Mouse (Mus musculus): ENCODE measurements around the gene Fmn2. TPM values are rescaled to one million over a fixed set of nuclear protein-coding genes. Genes with fewer than 3 reads are reported as not detected.

Gene Fmn2
- total and polyA plus RNA-seq, 2 experiments from 2014 or later: 8.2 to 19.9 TPM

DNA sequence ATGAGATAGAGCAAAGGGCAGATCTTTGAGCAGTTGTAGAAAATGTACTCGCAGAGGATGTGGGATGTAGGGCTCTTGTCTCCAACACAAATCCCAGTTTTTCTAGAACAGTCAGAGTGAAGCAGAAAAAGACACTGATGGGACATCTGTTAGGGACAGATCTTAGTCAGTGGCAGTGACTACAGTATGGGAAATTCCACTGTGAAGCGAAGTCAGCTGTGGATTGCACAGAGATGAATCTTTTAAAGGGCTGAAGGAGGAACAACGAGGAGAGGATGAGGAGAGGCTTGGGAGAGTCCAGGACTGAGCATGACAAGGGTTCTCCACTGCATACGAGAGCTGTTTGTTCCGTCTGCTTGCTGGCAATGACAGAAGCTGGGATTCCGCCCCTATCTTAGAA, 96.6 kb downstream of the Fmn2 start:
- Histone ChIP-seq H3K36me3 (ENCODE audit: insufficient read depth, low read length) (0 out of 2 replicates have a peak, but pooled peaks cover 3% of the 10 kb centered on the region), H3K27ac (ENCODE audit: low read depth, low read length) (no peak overlapping the region), H3K27me3 (ENCODE audit: insufficient read depth, low read length) (no peaks in the 10 kb centered on the region), H3K4me2 (ENCODE audit: low read depth, low read length, poor library complexity, severe bottlenecking) (no peak overlapping the region), H3K4me3 (ENCODE audit: low read depth, low read length) (no peak overlapping the region), H3K9me3 (ENCODE audit: low read length) (no peaks in the 10 kb centered on the region), H3K4me1 (ENCODE audit: insufficient read depth, low read length) (no peaks in the 10 kb centered on the region), H3K9ac (replicated peaks; ENCODE audit: low read length, poor library complexity, severe bottlenecking) (no peak overlapping the region)
- DNase-seq (ENCODE audit: low spot score) (no peak), ATAC-seq (ENCODE audit: low FRiP score) (no peak)
- WGBS: 94% methylated on average over 6 of the region's 6 CpGs
- TF ChIP-seq CTCF (IDR thresholded peaks at IDR 0.05): no peak

DNA sequence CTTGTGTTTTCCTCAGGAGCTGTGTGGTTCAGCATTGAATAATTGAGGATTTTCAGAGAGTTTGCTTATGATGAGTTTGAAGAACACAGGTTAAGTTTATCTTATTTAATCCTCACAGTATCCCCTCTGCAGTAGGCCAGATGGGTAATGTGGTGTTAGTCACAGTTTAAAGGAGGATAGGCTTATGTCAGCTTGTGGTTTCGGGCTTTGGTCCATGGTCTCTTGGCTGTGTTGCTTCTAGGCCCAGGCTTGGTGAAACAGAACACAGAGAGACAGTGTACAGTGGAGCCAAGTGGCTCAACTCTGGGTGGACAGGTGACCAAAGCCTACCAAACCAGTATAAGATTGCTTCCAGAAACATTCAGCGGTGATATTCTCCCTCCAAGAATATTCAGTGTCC, 98.4 kb downstream of the Fmn2 start:
- Histone ChIP-seq H3K4me1 (ENCODE audit: insufficient read depth, low read length) (no peaks in the 10 kb centered on the region), H3K36me3 (ENCODE audit: insufficient read depth, low read length) (0 out of 2 replicates have a peak, but pooled peaks cover 3% of the 10 kb centered on the region), H3K4me2 (ENCODE audit: low read depth, low read length, poor library complexity, severe bottlenecking) (no peak overlapping the region), H3K27me3 (ENCODE audit: insufficient read depth, low read length) (no peaks in the 10 kb centered on the region), H3K4me3 (ENCODE audit: low read depth, low read length) (no peak overlapping the region), H3K9ac (replicated peaks; ENCODE audit: low read length, poor library complexity, severe bottlenecking) (no peak overlapping the region), H3K27ac (ENCODE audit: low read depth, low read length) (no peak overlapping the region), H3K9me3 (ENCODE audit: low read length) (no peaks in the 10 kb centered on the region)
- no peak for ATAC-seq (ENCODE audit: low FRiP score)
- no peak for TF ChIP-seq CTCF (IDR thresholded peaks at IDR 0.05)
- 94% methylated on average over 2 of the region's 2 CpGs for WGBS
- no peak for DNase-seq (ENCODE audit: low spot score)

DNA sequence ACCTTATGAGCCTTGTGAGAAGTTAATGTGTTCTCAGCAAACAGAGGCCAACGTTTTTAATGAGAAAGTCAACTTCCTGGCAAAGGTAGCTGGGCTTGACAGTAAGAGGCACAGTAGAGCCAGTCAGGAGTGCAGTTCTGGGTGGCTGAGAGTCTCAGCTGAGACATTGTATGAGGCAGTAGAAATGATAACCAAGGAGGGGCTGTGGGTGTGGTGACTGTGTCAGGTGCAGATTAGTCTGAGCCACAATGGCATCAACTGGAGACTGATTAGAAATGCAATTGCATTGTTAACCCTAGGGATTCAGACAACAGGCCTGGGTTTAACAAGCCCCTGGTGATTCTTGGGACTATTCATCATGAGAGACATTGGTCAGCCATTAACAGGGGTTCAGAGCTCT, 99.0 kb downstream of the Fmn2 start:
- no peaks in the 10 kb centered on the region for H3K9me3 ChIP-seq (ENCODE audit: low read length)
- 81% methylated on average over 1 of the region's 1 CpGs for WGBS
- no peak overlapping the region for H3K4me2 ChIP-seq (ENCODE audit: low read depth, low read length, poor library complexity, severe bottlenecking)
- no peaks in the 10 kb centered on the region for H3K4me1 ChIP-seq (ENCODE audit: insufficient read depth, low read length)
- no peak overlapping the region for H3K4me3 ChIP-seq (ENCODE audit: low read depth, low read length)
- DNase-seq (ENCODE audit: low spot score) (no peak), ATAC-seq (ENCODE audit: low FRiP score) (no peak)
- no peak overlapping the region for H3K9ac ChIP-seq (replicated peaks; ENCODE audit: low read length, poor library complexity, severe bottlenecking)
- no peaks in the 10 kb centered on the region for H3K27me3 ChIP-seq (ENCODE audit: insufficient read depth, low read length)
- H3K27ac ChIP-seq (ENCODE audit: low read depth, low read length): no peak overlapping the region
- 0 out of 2 replicates have a peak, but pooled peaks cover 3% of the 10 kb centered on the region for H3K36me3 ChIP-seq (ENCODE audit: insufficient read depth, low read length)
- TF ChIP-seq CTCF (IDR thresholded peaks at IDR 0.05): no peak

DNA sequence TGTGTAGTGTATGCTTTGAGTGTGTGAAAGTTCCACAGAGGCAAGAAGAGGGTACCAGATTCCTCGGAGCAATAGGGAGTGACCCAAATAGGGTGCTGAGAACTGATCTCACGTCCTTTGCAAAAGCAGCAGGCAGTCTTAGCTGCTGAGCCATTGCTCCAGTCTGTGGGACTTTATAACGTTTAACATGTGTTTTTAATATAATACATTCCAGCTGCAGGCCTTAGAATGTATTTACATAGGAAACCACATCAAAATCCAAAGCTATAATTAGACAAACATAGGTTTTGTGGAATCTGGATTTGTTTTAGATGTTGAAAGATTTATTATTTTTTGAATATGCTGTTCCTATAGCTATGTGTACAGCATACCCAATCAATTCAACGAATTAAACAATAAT, 115.7 kb downstream of the Fmn2 start:
- ATAC-seq (ENCODE audit: low FRiP score) (no peak), DNase-seq (ENCODE audit: low spot score) (no peak)
- no peak overlapping the region for H3K4me2 ChIP-seq (ENCODE audit: low read depth, low read length, poor library complexity, severe bottlenecking)
- 85% methylated on average over 4 of the region's 4 CpGs for WGBS
- no peaks in the 10 kb centered on the region for H3K9me3 ChIP-seq (ENCODE audit: low read length)
- H3K4me3 ChIP-seq (ENCODE audit: low read depth, low read length): no peak overlapping the region
- no peaks in the 10 kb centered on the region for H3K36me3 ChIP-seq (ENCODE audit: insufficient read depth, low read length)
- H3K4me1 ChIP-seq (ENCODE audit: insufficient read depth, low read length): no peaks in the 10 kb centered on the region
- TF ChIP-seq CTCF (IDR thresholded peaks at IDR 0.05): no peak
- no peak overlapping the region for H3K9ac ChIP-seq (replicated peaks; ENCODE audit: low read length, poor library complexity, severe bottlenecking)
- no peak overlapping the region for H3K27ac ChIP-seq (ENCODE audit: low read depth, low read length)
- H3K27me3 ChIP-seq (ENCODE audit: insufficient read depth, low read length): no peaks in the 10 kb centered on the region

DNA sequence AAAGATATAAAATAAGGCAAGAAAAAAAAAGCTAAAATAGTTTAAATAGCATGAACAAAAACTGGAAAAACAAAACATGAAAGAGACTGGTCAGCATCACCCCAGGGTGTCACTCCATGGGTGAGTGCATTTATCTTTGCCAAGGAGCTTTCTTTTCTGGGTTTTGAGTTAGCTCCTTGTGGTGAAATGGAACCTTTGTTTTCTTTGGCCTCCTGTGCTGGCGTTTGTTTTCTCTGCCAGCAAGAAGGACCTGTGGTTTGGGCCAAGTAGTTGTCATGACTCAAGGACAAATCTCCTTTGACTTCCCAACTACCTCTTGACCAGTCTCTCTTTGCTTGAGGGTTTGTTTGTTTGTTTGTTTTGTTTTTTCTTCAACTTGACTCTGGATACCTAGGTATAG, 119.9 kb downstream of the Fmn2 start:
- Histone ChIP-seq H3K27me3 (ENCODE audit: insufficient read depth, low read length) (no peaks in the 10 kb centered on the region), H3K4me2 (ENCODE audit: low read depth, low read length, poor library complexity, severe bottlenecking) (no peak overlapping the region), H3K9me3 (ENCODE audit: low read length) (no peaks in the 10 kb centered on the region), H3K27ac (ENCODE audit: low read depth, low read length) (no peak overlapping the region), H3K4me1 (ENCODE audit: insufficient read depth, low read length) (no peaks in the 10 kb centered on the region), H3K9ac (replicated peaks; ENCODE audit: low read length, poor library complexity, severe bottlenecking) (no peak overlapping the region), H3K4me3 (ENCODE audit: low read depth, low read length) (no peak overlapping the region), H3K36me3 (ENCODE audit: insufficient read depth, low read length) (no peaks in the 10 kb centered on the region)
- 18% methylated on average over 1 of the region's 1 CpGs for WGBS
- DNase-seq (ENCODE audit: low spot score): no peak
- no peak for TF ChIP-seq CTCF (IDR thresholded peaks at IDR 0.05)
- no peak for ATAC-seq (ENCODE audit: low FRiP score)

DNA sequence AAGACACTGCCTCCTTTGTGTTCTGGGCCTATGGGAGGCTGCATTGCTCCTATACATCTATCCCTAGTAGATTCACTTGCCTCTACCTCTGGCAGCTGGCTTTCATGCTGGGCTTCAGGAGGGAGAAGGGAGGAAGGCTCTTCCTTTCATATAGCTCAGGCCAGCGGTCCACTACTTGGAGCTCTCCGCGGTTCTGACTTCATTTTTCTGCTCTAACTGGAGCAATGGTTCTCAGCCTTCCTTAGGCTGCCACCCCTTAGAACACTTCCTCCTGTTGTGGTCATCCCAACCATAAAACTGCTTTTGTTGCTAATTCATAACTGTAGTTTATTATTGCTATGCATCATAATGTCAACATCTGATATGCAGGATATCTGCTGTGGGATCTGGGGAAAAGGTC, 121.4 kb downstream of the Fmn2 start:
- H3K9me3 ChIP-seq (ENCODE audit: low read length): no peaks in the 10 kb centered on the region
- 48% methylated on average over 3 of the region's 3 CpGs for WGBS
- no peaks in the 10 kb centered on the region for H3K27me3 ChIP-seq (ENCODE audit: insufficient read depth, low read length)
- H3K27ac ChIP-seq (ENCODE audit: low read depth, low read length): no peak overlapping the region
- peaks cover 10% of the 10 kb centered on the region; the same call in 1 of the 2 replicates for H3K36me3 ChIP-seq (ENCODE audit: insufficient read depth, low read length)
- ATAC-seq (ENCODE audit: low FRiP score) (no peak), DNase-seq (ENCODE audit: low spot score) (no peak)
- no peak for TF ChIP-seq CTCF (IDR thresholded peaks at IDR 0.05)
- no peak overlapping the region for H3K4me3 ChIP-seq (ENCODE audit: low read depth, low read length)
- H3K9ac ChIP-seq (replicated peaks; ENCODE audit: low read length, poor library complexity, severe bottlenecking): no peak overlapping the region
- no peaks in the 10 kb centered on the region for H3K4me1 ChIP-seq (ENCODE audit: insufficient read depth, low read length)
- no peak overlapping the region for H3K4me2 ChIP-seq (ENCODE audit: low read depth, low read length, poor library complexity, severe bottlenecking)
